Mouse (Mus musculus): ENCODE measurements around the gene St6galnac6.

Gene St6galnac6

DNA sequence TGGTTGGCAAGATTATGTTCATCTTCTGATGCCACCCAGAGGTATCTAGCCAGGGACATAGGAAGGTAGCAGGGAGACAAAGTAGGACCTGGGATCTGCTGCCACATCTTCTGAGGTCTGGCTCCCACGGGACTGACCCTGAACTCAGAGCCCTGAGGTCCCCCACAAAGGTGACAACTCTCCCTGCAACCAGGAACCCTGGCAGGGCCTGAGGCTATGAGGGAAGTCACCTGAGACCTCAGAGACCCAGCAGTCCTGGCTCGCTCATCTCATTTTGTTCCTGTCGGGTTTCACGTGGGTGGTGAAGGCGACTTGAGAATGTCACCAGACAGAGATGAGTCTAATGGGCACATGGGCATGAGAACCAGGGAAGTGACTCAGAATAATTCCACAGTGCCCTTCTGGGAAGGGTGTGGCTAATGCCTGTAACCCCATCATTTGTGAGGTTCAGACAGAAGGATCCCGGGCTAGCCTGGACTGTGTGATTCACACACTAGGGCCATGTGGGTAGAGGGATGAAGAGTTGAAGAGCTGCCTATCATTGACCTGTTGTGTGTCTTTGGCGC, 14.3 kb upstream of the St6galnac6 start:
- DNase-seq (ENCODE audit: low spot score) = no peak

DNA sequence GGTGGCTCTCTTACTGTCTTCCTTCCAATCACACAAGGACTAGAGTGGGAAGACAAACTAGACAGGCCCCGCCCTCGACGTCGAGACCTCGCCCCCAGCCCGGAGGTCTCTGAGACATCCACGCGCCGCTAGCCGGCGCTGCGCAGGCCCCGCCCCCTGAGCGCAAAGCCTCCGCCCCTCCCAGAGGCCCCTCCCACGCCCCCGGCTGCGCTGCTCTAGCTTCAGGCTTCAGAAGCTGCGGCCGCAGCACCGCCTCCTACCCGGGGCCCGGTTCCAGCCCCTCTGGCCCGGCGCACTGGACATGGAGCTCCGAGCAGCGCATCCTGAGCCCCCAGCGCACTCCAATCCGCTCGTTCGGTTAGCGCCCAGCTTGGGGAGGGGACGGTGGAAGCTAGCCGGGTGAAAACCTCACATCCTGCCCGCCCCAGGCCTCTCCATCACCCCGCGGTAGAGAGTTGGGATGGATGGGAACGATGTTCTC, 12.6 kb upstream of the St6galnac6 start, which contains the start of gene St6galnac4:
Gene St6galnac4 (plus strand): TSS at position 225 of the 481 bp plus-strand sequence.
- peak; percentile 58 for DNase-seq (ENCODE audit: low spot score)

GRCm38 (mm10) chr2:32587731-32588321, 11.7 kb upstream of the St6galnac6 start:
- no peak for DNase-seq (ENCODE audit: low spot score)

DNA sequence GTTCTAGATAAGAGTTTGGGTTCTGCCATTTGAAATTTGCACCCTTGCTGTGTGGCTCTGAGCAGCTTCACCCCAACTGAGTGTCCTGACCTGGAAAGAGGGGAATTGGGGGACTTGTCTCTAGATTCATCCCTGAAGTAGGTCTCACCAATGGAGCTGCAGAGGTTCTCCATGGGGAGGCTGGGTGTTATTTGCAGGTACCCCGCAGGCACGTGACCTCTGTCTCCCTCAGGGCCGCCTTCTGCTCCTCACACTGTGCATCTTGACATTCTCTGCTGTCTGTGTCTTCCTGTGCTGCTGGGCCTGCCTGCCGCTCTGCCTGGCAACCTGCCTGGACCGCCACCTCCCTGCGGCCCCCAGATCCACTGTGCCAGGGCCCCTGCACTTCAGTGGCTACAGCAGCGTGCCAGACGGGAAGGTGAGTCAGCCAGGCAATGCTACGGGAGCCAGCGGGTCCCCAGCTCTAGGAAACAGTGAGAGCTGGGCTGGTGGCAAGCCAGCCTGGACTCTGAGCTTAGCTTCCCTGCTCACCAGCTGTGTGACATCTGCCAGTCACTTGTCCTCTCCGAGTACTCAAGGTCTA, 10.2 kb upstream of the St6galnac6 start:
- DNase-seq (ENCODE audit: low spot score) = no peak

DNA sequence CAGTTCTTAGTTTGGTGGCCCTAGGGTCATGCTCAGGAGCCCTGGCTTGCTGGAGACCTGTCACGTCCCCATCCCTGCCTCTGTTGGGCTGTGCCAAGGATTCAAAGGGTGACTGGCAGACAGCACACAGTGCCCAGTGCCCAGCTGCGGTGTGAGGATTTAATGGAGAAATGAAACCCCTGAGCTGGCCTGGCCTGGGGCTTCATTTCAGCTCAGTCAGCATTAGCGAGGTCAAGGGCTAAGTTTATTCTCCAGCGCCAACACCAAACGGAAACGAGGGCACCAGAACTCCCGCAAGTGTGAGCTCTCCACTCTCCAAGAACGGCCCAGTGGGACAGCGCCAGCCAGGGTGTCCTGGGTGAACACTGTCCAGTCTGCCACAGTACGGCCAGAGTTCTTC, 9.3 kb upstream of the St6galnac6 start:
- no peak for DNase-seq (ENCODE audit: low spot score)

GRCm38 (mm10) chr2:32591249-32591648, 8.3 kb upstream of the St6galnac6 start:
- no peak for DNase-seq (ENCODE audit: low spot score)

GRCm38 (mm10) chr2:32596725-32597124, 2.8 kb upstream of the St6galnac6 start:
- DNase-seq (ENCODE audit: low spot score) = no peak

- no peak for DNase-seq (ENCODE audit: low spot score)
Observed at GRCm38 (mm10) chr2:32597248-32597647, 2.3 kb upstream of the St6galnac6 start.

GRCm38 (mm10) chr2:32597699-32598098, 1.8 kb upstream of the St6galnac6 start:
- DNase-seq (ENCODE audit: low spot score) = no peak

DNA sequence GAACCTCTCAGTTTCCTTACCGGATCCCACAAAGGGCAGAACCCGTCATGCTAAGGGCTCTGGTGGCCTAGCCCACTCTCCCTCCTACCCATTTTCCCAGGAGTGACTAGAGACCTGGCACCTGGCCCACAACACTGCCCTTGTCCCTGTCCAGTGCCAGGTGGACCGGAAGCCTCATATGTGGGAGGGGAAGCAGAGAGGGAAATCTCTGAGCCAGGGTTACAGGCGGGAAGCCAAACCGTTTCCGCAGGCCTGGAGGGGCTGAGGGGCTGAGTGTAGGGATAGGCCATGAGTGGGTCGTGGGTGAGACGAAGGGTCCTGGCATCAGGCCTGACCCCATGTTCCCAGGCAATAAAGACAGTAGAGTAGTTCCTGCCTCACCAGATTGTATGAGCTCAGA, 1.0 kb upstream of the St6galnac6 start:
- DNase-seq (ENCODE audit: low spot score) = no peak

- DNase-seq (ENCODE audit: low spot score) = no peak
Observed at GRCm38 (mm10) chr2:32601417-32602065, 2.0 kb downstream of the St6galnac6 start.

- DNase-seq (ENCODE audit: low spot score) = peak; percentile 68
Observed at GRCm38 (mm10) chr2:32602600-32603054, 3.1 kb downstream of the St6galnac6 start.

DNA sequence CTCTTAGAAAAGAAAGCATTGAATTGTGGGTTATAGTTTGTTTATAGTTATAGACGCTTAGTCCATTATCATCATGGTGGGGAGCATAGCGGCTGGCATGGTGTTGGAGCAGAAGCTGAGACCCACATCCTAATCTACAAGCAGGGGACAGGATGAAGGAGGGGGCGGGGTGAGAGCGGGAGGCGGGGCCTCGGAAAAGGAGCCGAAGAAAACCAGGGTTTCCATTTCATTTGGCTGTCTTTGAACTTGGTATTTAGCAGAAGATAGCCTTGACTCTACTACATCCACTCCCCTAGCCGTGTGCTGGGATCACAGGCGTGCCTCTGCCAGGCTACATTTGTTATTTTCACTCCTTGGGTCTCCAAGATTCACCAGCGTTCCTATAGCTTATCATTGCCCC, 5.1 kb downstream of the St6galnac6 start:
- DNase-seq (ENCODE audit: low spot score) = no peak

DNA sequence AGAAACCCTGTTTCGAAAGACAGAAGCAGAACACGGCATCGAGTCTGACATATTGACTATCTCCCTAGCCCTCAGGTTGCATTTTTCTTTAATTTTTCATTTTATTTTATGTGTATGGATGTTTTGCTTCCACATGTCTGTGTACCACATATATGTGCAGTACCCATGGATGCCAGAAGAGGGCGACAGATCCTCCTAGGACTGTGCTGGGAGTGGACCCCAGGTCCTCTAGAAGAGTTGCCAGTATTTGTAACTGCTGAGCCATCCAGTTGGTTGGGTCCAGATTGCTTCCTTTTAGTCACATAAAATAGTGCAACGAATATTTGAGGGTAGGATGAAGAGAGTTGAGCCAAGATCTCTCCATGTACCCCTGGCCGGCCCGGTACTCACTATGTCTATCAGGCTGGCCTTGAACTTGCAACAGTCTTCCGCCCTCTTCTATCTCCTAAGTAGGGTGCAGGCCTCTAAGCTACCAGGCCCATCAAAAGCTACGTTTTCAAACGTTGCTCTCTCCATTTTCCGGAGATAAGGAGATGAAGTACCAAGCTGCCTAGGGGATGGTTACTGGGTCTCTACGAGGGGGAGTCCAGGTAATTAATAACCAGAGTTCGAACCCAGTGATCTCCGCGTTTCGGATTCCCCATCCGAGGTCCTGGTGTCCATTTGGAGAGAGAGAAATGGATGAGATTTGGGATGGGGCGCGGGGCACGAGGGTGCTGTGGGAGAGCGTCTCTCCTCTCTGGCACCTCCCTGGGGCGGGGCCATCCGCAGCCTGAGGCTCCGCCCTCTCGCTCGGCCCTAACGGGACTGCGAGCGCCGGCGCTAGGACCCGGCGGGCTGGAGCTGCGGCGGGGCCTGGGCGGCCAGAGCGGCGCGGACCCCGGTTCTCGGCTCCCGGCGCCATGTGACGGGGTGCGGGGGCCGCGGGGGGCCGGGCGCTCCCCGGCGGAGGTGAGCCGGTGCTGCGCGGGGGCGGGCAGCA, 6.9 kb downstream of the St6galnac6 start:
- no peak for DNase-seq (ENCODE audit: low spot score)

GRCm38 (mm10) chr2:32607262-32607947, 7.9 kb downstream of the St6galnac6 start:
- DNase-seq (ENCODE audit: low spot score) = no peak

DNA sequence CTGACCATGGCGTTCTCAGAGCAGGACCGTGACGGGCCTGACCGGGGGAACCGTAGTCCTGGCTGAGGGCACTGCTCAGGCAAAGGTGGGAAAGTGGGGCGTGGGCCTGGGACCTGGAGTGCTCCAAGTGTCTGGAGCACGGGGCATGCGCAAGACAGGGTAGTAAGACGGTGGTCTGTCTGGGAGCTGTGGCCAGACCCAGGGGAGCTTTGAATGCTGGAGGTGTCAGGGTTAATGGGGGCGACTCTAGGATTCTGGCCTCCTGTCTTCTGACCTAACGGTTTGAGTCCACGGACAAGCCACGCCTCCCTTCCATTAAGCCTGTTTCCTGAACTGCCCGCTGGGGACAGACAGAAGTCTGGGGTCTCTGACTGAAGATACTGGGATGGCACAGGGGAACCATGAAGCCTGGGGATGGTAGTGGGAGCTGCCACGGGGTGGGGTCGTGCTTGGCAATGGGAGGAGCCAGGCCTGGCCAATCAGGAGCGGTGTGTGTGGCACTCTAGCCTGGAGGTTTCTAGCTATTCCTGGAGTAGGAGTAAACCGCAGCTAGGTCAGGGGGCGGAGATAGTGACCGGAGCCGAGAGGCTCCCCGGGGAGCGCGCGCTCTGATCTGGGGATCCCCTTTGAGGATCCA, 8.8 kb downstream of the St6galnac6 start:
- no peak for DNase-seq (ENCODE audit: low spot score)

DNA sequence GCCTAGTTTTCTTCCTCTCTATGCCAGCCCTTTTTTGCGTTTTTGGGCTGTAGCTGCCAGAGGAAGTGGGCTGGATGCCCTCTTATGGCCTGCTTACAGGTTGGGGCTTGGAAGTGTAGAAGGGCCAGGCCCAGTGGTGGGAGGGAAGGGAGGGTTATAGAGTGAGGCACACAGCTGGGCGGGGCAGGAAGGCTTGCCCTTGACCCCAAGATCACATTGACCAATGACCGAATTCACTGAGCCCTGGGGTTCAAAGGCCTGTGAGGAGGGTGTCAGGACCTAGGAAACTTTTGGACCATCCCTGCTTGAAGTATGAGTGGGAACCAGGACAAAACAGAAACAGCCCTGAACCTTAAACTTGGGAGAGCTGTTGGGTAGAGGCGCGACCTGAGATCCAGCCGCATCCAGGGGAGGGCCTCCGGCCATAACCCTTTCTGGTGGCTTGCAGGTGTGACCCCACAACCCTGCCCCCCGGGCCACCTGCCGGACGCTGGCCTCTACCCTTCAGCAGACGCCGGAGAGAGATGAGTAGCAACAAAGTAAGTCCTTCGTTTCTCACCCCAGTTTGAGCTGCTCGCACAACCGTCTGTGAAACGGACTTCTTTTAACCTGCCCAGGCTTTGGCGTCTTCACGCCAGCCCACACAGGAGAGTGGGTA, 9.4 kb downstream of the St6galnac6 start:
- no peak for DNase-seq (ENCODE audit: low spot score)

DNA sequence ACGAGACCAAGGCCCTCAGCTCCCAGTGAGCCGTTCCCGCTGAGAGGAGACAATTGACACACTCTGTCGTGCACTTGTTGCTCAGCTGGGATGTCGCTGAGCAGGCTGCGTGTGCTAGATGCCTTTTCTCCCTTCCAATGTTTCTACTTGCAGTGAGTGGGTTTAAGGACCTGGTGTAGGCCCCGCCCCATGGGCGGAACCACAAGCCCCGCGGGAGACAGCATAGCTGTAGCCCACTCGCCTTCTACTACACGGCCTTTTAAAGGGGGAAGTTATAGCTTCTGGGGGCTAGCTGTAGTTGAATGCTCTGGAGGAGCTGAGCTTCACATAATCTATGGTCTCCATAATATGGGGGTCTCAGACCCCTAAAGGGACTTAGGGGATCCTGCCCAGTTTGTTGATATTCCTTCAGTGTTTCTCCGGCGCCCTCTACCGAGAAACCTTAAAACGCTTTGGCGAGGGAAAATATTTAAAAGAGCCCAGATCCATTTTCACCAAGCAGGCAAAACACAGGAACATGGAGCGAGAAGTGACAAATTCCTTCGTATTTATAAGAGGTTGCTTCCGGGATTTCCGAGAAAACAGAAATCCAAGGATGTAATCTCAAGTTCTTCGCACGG, 11.2 kb downstream of the St6galnac6 start:
- DNase-seq (ENCODE audit: low spot score) = no peak

- DNase-seq (ENCODE audit: low spot score) = no peak
Observed at GRCm38 (mm10) chr2:32612274-32612673, 12.8 kb downstream of the St6galnac6 start.

- DNase-seq (ENCODE audit: low spot score) = no peak
Observed at GRCm38 (mm10) chr2:32617109-32617508, 17.6 kb downstream of the St6galnac6 start.
